Mouse (Mus musculus) cerebellum, postnatal 14 days (tissue): ENCODE measurements at regions not wholly inside any gene's neighbourhood (a gene's known extent, or its start where the extent isn't known, plus 50 kb on each side); places are given as distances from the start of the nearest gene placed in this dataset.
A peak's percentile ranks its signal among the peaks of the same experiment; 100 is the strongest.

Experiments
- DNase-seq, 2 experiments: peaks; one replicate each; pipeline ENCODE4 v3.0.0; 2021; ENCODE audit warnings: mixed read lengths in 2 of 2

- no peak for DNase-seq
Measured at GRCm38 (mm10) chr11:79881812-79882211, 80.4 kb downstream of the Utp6 start.

GRCm38 (mm10) chr11:79878091-79878490, 84.1 kb downstream of the Utp6 start:
- no peak for DNase-seq

DNA sequence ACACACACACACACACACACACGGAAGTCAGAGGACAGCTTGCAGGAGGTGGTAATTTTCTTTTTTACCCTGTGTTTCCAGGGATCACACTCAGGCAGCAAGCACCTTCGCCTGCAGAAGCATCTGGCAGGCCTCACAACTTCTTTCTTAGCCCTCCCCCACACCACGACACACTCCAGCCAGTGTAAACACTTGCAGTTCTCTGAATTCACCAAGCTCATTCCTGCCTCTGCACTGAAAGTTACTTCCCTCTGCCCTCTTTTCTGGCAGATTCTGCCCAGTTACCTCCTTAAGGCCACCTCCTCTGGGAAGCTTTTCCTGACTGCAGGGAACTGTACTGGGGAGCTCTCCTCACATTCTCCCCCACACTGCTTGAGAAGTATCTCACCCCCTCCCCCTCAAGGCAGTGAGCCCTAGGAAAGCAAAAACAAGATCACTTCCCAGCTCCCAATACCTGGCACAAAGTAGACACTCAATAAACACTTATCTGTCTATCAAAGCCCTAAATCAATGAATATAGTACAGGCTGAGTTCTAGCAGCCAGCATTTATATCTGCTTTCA, 84.9 kb downstream of the Utp6 start:
- DNase-seq, result no peak

GRCm38 (mm10) chr11:79871783-79872628, 90.2 kb downstream of the Utp6 start:
- DNase-seq, result peak; percentile 15 to 16

GRCm38 (mm10) chr11:79870189-79870588, 92.0 kb downstream of the Utp6 start:
- peak in 1 of 2 experiments; percentile 17 for DNase-seq

- no peak for DNase-seq
Measured at GRCm38 (mm10) chr11:79869009-79869408, 93.2 kb downstream of the Utp6 start.

GRCm38 (mm10) chr11:79864836-79865235, 97.4 kb downstream of the Utp6 start:
- peak in 1 of 2 experiments; percentile 29 for DNase-seq

- no peak for DNase-seq
Measured at GRCm38 (mm10) chr11:79863487-79864175, 98.6 kb downstream of the Utp6 start.

DNA sequence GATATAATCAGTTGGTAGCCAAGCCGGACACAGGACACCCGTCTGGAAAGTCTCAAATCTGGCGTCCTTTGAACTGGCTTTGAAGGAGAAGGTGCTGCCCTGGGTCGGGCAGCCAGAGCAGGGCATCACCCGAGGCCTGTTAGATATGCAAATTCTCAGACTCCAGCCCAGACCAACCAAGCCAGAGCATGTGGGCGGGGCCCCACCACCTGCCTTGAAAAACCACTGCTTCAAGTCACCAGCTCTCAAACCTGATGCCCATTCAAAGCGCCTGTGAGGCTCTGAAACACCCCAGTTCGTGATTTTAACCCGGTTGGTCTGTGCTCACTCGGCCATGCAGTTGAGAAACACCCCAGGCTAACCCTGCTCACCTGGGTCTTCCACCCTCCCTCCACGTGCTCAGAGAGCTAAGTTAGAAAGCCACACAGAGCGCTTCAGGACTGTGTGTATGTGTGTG, 101.6 kb downstream of the Utp6 start:
- DNase-seq, result no peak

GRCm38 (mm10) chr11:79856376-79856775, 105.8 kb downstream of the Utp6 start:
- DNase-seq, result no peak

GRCm38 (mm10) chr11:79849545-79849944, 112.6 kb downstream of the Utp6 start:
- no peak for DNase-seq

GRCm38 (mm10) chr11:79844436-79844835, 117.8 kb downstream of the Utp6 start:
- no peak for DNase-seq

DNA sequence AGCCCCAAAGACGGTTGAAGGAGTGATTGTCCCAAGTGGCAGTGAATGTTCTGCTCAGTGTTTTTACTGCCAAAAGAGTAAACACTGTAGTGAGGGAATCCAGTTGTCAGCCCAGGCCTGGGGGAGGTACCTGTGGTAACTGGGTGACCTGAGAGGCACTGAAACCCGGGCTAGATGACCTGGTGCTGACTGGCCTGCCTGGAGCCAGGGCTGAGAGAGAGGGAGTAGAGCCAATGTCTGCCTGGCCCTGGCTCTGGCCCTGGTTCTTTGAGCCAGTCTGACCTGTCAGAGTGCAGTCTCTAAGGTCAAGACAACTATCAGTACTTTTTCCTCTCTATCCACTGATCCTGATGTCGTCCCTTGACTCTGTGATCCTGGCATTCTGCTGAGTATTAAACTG, 119.2 kb downstream of the Utp6 start:
- DNase-seq, result no peak

DNA sequence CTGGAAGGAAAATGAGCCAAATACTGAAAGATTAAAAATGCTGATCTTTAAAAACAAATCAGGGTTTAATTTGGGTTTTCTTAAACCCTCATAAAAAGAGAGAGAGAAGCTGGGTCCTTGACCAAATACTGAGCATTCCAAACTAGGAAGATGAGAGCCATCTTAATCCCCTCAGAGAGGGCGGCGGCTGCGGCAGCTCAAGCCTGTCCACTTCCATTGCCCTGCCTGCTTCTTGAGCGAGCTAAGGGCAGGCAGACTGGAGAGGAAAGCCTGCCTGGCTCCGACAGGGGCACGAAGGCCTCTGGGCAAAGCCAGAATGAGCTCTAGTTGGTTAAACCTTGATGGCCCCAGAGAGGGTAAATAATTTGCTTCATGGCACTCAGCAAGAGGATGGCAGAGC, 122.2 kb downstream of the Utp6 start:
- DNase-seq, result no peak

DNA sequence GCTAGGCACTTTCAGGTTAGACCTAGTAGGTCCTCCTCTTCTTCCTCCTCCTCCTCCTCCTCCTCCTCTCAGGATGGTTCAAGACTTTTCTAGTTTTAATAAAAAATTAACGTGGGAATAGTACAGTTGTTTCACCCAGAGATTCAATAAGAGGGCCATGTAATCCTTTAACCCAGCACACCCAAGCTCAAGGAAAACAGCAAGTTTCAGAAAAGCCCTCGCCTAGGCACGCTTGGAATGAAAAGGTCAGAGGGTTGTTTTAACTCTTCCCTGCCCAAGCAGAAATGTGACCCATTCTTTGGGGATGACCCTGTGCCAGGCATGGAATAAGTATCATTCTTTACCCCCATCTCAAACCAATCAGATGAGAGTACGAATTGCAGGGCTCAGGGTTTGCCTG, 124.1 kb downstream of the Utp6 start:
- no peak for DNase-seq

- DNase-seq, result no peak
Measured at GRCm38 (mm10) chr11:79837076-79837990, 124.9 kb downstream of the Utp6 start.

GRCm38 (mm10) chr11:79835873-79836272, 126.3 kb downstream of the Utp6 start:
- DNase-seq, result no peak

GRCm38 (mm10) chr11:79833817-79834216, 128.4 kb downstream of the Utp6 start:
- no peak for DNase-seq

GRCm38 (mm10) chr11:79831591-79832320, 130.4 kb downstream of the Utp6 start:
- DNase-seq, result peak; percentile 32 to 34

DNA sequence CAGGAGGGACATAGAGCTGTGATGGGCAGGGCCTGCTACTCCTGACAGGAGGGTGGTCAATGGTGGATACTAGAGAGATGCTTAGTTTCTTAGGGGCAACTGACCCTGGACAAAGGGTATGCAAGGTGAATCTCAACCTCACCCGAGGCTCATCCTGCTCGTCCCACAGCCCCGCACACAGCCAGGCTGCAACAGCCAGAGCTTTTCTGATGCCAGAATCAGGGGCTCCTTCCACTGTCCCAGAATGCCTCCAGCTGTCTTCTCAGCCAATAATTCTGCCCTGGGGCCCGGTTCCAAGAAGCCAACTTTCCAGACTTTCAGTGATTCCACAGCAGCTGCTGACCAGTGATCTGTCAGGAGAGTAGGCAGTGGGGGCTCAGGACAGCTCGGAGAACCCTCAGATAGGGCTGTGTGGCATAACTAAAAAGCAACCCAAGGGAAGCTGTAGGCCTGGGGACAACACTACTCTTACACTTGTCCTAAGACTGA, 131.6 kb downstream of the Utp6 start:
- no peak for DNase-seq

GRCm38 (mm10) chr11:79827034-79827433, 135.2 kb downstream of the Utp6 start:
- no peak for DNase-seq

- no peak for DNase-seq
Measured at GRCm38 (mm10) chr11:79825881-79826280, 136.3 kb downstream of the Utp6 start.
